Mouse (Mus musculus) duodenum, adult 2 months (tissue): ENCODE data around the gene Lrg1. TPM values are rescaled to one million over a fixed set of nuclear protein-coding genes. Genes with fewer than 3 reads are reported as not detected.

Source experiments
- polyA plus RNA-seq: library from polyadenylated mRNA; depleted of rRNA; stranded (reverse); fragments of >200 nt; gene quantifications from 2 replicates; pipeline ENCODE4 v1.2.3, GENCODE M21; 2012; ENCODE audit warnings: low replicate concordance; rRNA removed

The Lrg1 gene
- polyA plus RNA-seq: 22.8 and 28.2 TPM in 2 replicates

GRCm38 (mm10) chr17:56121826-56122225, at the start of gene Lrg1:
Lrg1 (minus strand) TSS chr17:56122001.

DNA sequence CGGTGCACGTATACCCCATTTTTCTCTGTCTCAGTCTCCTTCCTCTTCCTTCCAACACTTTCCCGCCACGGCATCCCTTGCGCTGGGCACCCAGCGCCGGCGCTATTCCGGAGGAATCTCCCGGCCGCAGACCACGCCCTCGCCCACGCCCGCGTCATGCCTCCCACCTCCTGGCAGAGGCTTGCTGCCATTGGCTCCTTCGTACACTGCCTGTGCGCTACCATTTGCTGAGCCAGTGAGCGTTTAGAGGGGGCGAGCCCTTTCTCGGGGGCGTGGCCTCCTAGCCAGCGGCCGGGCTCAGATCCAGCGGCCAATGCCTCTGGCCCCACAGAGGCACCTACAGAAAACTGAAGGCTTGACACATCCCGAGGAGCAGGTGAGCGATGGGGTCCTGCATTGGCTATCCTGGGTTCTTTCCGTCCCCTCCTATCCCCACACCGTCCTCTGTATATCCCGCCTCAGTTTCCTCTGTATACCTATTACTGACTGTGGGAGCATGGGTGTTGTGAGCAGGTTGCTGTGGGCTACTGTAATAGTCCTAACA, 40.5 kb upstream of the Lrg1 start, which contains the start of gene Tnfaip8l1:
Tnfaip8l1 (plus strand) TSS at position 247 of the 544 bp plus-strand sequence.

GRCm38 (mm10) chr17:56139858-56140595, 18.2 kb upstream of the Lrg1 start, which contains the start of gene Sema6b:
Sema6b (minus strand) TSS chr17:56140343.

DNA sequence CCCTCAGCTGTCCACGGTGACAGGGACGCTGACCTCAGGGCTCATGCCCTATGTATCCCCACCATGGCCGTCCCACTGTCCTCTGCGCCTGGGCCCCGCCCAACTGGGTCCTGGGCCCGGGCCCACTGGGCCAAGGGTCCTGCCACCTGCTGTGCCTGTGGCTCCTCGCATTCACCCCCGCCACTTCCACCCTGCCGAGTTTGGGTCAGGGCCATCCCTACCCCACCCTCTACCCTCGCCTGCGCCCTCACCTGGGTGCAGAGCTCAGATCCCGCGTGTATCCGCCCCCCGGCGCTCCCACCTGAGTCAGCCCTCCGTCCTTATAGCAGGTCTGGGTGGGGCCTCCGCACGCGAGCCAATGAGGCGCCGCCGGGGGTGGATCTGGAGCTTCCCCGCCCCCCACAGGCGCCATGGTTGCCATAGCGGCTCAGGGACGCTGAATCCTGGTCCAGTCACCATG, 4.5 kb downstream of the Lrg1 start, which contains the start of gene Plin5:
Plin5 (minus strand) TSS at position 346 of the 460 bp plus-strand sequence.

DNA sequence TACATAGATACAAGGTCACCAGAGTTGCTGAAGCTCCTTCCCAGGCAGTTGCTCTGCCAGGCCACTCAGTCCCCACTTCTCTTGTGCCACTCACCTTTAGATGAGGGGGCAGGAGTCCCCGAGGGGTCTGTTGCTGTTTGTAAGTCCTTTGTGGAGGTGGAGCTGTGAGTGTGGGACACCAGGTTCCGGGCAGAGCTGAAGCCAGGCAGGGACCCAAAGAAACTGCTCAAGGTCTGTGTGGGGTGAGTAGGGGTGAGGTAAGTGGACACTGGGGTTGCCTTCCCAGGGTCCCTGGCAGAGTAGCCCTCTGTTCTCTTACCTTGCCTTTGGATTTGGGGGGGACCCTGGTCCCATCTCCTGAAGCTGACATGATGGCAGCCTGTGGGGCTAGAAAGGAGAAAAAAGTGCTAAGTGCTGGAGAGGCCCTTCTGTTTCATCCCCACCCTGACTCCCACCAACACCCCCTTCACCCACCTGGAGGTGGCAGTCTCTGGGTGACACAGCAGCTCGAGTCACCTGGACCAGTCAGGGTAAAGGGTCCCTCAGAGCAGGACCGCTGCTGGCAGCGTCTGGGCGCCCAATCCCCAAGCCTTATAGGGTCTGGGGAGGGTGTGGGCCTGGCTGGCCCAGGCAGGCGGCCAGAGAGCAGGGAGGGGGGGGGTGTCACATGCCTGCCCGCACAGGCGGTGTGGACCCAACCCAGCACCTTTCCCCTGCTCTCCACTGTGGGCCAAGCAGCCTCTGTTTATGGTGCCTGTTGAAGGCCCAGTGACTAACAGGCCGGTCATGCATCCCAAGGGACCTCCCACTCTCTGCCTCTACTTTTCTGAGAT, 12.4 kb downstream of the Lrg1 start, which contains the start of gene Plin4:
Plin4 (minus strand) TSS at position 585 of the 833 bp plus-strand sequence.

GRCm38 (mm10) chr17:56078880-56079795, 42.7 kb downstream of the Lrg1 start, which contains the start of gene Hdgfl2:
Hdgfl2 (plus strand) TSS chr17:56079634.

GRCm38 (mm10) chr17:56074827-56075208, 47.0 kb downstream of the Lrg1 start, which contains the start of gene Ubxn6:
Ubxn6 (minus strand) TSS chr17:56075028.

Other genes with a start within 250 kb of the Lrg1 start
- gene Zfp119a, start 243.1 kb downstream of the Lrg1 start, polyA plus RNA-seq: not detected in 2 replicates
- 0.09 and 0.28 TPM in 2 replicates for gene Zfp959, start 229.9 kb downstream of the Lrg1 start, polyA plus RNA-seq
- 0.12 TPM in 1 of 2 replicates, not detected in the other for gene Zfp119b, start 172.5 kb downstream of the Lrg1 start, polyA plus RNA-seq
- 6.0 and 12.4 TPM in 2 replicates for gene Ebi3, start 169.4 kb downstream of the Lrg1 start, polyA plus RNA-seq
- 4.0 and 4.3 TPM in 2 replicates for gene Yju2, start 162.9 kb downstream of the Lrg1 start, polyA plus RNA-seq
- 1.9 and 3.2 TPM in 2 replicates for gene Shd, start 151.5 kb downstream of the Lrg1 start, polyA plus RNA-seq
- 1.6 and 1.7 TPM in 2 replicates for gene Fsd1, start 135.5 kb downstream of the Lrg1 start, polyA plus RNA-seq
- 96.5 and 192 TPM in 2 replicates for gene Stap2, start 116.4 kb downstream of the Lrg1 start, polyA plus RNA-seq
- 166 and 484 TPM in 2 replicates for gene Mpnd, start 116.3 kb downstream of the Lrg1 start, polyA plus RNA-seq
- gene Sh3gl1, start 85.4 kb downstream of the Lrg1 start, polyA plus RNA-seq: 73.4 and 86.3 TPM in 2 replicates
- gene Chaf1a, start 81.6 kb downstream of the Lrg1 start, polyA plus RNA-seq: 2.9 and 3.3 TPM in 2 replicates
- gene Ubxn6, start 47.0 kb downstream of the Lrg1 start, polyA plus RNA-seq: 47.8 and 66.0 TPM in 2 replicates
- gene Hdgfl2, start 42.4 kb downstream of the Lrg1 start, polyA plus RNA-seq: 17.7 and 37.4 TPM in 2 replicates
- gene Plin4, start 12.2 kb downstream of the Lrg1 start, polyA plus RNA-seq: 5.8 and 9.5 TPM in 2 replicates
- 0.37 and 0.41 TPM in 2 replicates for gene Plin5, start 4.4 kb downstream of the Lrg1 start, polyA plus RNA-seq
- gene Sema6b, start 18.3 kb upstream of the Lrg1 start, polyA plus RNA-seq: 7.6 and 19.5 TPM in 2 replicates
- 5.9 and 6.6 TPM in 2 replicates for gene Tnfaip8l1, start 40.5 kb upstream of the Lrg1 start, polyA plus RNA-seq
- gene Mydgf, start 61.9 kb upstream of the Lrg1 start, polyA plus RNA-seq: 97.9 and 103 TPM in 2 replicates
- gene Dpp9, start 96.9 kb upstream of the Lrg1 start, polyA plus RNA-seq: 29.2 and 43.7 TPM in 2 replicates
- gene Fem1a, start 134.8 kb upstream of the Lrg1 start, polyA plus RNA-seq: 16.4 and 18.8 TPM in 2 replicates
- 73.3 and 108 TPM in 2 replicates for gene Ticam1, start 154.8 kb upstream of the Lrg1 start, polyA plus RNA-seq
- 103 and 238 TPM in 2 replicates for gene Plin3, start 170.9 kb upstream of the Lrg1 start, polyA plus RNA-seq
- not detected in 2 replicates for gene Arrdc5, start 178.3 kb upstream of the Lrg1 start, polyA plus RNA-seq
- 9.4 and 14.0 TPM in 2 replicates for gene Uhrf1, start 181.3 kb upstream of the Lrg1 start, polyA plus RNA-seq
- 18.6 and 24.8 TPM in 2 replicates for gene Kdm4b, start 204.1 kb upstream of the Lrg1 start, polyA plus RNA-seq